Mouse (Mus musculus) 3T3-L1 (cell line): ENCODE results near the gene Zfp800.
A peak's percentile ranks its signal among the peaks of the same experiment; 100 is the strongest.

Experiments used
- DNase-seq: peaks from one replicate; pipeline ENCODE4 v3.0.0-alpha.2; 2015; ENCODE audit warnings: low read depth, low spot score

Zfp800 gene

DNA sequence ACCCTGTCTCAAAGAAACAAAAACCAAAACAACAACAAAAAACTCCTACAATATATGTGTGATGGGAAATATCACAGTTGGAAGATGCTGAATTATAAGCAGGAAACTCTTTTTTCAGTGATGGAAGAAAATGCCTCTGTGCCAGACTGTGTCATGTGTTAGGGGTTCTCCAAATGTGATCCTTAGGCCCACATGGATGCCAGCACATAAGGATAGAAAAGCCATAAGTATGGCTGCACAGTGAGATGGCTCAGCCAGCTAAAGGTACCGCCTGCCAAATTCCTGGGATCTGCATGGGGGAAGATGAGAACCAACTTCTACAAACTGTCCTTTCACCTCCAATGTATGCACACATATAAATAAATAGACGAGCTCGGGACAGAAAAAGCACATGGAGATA is 82.6 kb downstream of the Zfp800 start:
- no peak for DNase-seq

GRCm38 (mm10) chr6:28312067-28312466 is 85.7 kb downstream of the Zfp800 start:
- DNase-seq: no peak

DNA sequence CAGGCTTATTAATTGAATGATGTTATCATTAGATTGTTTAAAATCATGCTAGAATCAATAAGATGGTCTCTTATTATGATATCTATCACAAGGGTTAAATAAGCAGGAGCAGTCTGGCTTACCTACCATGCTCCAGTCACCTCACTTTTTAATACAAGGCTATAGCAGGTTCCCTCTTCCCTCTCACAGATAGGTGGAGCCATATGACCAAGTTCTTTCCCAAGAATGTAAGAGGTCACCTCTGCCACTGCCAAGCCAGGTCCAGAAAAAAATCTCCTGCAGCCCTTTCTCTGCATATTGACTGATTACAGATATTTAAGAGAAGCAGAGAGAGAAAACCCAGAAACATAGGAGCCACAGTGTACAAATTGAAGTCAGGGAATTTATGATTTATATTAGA is 88.1 kb downstream of the Zfp800 start:
- peak; percentile 34 for DNase-seq

DNA sequence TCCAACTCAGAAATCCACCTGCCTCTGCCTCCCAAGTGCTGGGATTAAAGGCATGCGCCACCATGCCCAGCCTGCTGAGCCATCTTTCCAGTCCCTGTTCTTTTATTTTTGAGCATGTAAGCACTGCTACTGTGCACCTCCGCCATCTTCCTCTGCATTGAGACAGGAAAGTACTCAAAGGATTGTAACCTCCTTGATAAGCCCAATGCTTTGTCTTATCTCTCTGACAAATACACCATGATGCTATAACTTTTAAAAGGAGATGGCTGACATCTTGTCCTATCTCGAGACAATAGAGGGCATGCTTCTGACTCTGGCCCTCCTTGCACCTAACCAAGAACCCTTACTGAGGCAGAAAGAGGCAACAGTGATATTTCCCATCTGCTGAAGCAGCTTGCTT is 88.9 kb downstream of the Zfp800 start:
- no peak for DNase-seq

GRCm38 (mm10) chr6:28306702-28307101 is 91.1 kb downstream of the Zfp800 start:
- DNase-seq: no peak

- DNase-seq: no peak
These were observed 101.5 kb downstream of the Zfp800 start for GRCm38 (mm10) chr6:28296306-28296705.

- no peak for DNase-seq
These were observed 102.2 kb downstream of the Zfp800 start for GRCm38 (mm10) chr6:28295581-28295980.

- DNase-seq: no peak
These were observed 105.0 kb downstream of the Zfp800 start for GRCm38 (mm10) chr6:28292810-28293209.

DNA sequence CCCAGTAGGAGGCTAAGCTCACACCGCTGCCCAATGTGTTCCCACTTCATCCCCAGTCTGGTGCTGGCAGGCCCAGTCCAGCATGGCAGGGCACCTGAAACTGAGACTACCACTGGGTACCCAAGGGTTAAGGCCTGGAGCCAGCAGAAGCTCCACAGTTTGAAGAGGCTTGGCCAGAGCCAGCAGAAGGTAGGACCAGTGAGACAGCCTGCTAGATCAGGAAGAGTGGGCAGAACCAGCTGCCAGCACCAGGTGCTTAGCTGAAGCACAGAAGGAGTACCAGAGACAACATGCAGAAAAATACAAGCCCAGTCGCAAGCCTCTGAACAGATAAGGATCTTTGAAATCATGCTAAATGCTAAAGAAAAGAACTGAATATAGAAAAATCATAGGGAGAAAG is 117.9 kb downstream of the Zfp800 start:
- no peak for DNase-seq

DNA sequence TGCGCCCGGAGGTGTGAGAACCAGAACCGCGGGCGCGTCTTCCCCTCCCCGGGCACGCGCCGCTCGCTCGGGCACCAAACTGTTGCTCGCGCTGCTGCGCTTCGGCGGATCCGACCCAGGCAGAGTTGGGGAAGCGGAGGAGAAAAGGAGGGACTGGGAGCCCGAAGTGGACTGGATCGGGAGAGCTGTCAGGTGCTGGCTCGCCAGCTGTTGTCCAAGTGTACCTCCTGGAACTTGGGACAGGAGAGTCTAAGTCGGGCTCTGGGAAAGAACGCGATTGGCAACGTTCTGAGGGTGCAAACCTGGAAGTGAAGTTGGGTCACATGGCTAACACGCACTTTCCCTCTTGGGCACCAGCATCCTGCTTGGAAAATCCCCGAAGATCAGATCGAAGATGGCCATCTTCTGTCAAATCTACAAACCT is 135.6 kb downstream of the Zfp800 start:
- peak; percentile 50 for DNase-seq

DNA sequence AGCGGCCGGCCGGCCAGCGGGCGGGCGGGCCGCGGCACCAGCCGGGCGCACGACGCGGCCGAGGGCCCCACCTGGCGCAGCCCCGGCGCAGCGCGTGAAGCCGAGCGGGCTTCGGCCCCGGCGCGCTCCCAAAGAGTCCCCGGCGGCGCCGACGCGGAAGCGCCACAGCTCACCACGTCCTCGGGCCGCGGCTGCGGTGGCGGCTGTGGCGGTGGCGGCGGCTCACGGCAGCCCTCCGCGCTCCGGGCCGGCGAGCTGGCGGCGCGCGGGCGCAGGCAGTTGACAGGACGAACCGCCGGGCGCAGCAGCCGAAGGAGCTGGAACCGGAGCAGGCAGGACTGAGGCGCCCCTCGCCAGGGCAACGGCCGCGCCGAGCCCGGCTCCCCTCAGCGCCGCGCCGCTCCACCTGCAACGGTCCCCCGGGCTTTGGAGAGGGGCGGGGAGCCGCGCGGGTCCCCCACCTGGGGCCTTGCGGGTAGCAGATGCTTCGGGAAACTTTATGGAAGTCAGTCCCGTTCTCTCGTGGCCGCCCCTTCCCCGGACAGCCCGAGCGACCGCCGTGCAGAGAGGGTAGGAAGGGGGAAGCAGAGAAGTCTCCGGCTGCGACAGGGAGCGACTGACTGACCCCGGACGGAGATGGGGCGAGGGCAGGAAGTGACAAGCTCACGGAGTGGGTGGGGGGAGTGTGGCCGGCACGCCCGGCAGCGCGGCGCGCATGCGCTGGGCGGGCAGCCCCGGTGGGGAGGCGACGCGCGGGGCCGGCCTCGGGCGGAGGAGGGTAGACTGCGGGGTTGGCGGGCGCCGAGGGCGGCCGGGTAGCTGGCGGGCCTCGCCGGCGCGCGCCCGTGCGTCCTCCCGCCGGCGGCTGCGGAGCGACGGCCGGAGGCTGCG is 136.3 kb downstream of the Zfp800 start:
- DNase-seq: peak; percentile 81

GRCm38 (mm10) chr6:28260425-28261191 is 137.2 kb downstream of the Zfp800 start:
- peak; percentile 40 for DNase-seq

DNA sequence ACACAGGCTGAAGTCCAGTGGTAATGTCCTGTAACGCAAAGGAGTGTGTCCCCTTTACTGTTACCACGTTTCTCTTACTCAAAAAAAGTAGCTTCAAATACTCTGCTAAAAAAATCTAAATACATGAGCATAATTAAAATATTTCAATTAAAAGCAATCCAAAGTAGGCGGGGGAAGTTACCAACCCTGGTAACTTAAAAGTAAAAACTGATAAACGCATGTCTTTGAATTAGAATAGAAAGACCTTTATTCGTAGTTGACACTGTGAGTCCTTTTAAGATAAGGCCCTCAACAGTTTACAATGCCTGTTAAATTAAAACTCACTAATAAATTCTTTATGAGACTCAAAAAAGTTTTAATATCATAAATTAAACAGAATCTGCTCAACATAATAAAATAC is 138.1 kb downstream of the Zfp800 start:
- no peak for DNase-seq

DNA sequence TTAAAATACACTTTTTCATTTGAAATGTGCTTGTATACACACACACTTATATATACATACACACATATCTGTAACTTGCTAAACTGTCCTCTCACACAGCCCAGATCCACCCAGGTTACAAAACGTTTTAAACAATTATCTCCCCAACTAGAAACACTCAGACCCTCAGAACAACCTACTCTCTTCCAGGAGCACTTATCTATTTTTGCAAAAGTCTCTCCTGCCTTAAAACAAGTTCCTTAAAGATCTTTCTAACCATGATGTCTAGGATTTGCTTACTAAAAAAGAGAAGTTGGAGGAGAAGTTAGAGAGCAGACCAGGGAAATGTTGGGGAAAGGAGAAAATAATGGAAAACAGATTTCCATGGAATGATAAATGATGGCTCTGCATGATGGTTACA is 139.4 kb downstream of the Zfp800 start:
- no peak for DNase-seq

DNA sequence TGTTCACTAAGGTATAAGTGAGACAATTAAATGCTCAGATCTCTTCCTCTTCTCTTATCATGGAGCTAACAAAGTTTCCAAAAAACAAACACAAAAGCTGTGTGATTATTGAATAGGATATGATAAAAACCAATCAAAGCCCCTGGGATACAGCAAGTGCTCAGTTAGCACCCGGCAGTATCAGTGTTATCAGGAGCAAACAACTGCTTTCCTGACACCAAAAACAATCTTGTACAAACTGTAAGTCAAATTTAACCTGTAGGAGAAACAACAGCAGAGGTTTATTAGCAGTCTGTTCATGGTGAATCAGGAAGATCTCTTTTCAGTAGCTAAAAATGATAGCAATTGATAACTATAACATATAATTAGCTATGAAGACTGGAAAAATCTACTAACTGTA is 140.0 kb downstream of the Zfp800 start:
- DNase-seq: no peak

DNA sequence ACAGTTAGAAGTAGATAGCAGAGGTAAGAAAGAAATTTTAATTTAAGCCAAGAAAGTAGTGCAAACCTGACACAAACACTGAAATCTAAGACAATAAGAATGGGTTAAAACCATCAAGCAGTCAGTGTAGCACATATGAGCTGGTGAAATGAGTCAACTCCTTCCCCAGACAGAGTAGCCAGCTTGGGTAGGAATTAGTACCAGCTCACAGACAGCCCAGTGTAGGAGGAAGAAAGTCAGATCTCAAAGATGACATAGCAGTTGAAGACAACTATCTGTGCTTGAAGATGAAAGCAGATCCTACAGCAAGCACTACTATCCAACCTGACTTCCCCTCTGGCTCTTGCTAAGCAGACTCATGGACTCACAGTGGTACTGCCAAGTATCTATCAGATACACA is 145.0 kb downstream of the Zfp800 start:
- DNase-seq: no peak

DNA sequence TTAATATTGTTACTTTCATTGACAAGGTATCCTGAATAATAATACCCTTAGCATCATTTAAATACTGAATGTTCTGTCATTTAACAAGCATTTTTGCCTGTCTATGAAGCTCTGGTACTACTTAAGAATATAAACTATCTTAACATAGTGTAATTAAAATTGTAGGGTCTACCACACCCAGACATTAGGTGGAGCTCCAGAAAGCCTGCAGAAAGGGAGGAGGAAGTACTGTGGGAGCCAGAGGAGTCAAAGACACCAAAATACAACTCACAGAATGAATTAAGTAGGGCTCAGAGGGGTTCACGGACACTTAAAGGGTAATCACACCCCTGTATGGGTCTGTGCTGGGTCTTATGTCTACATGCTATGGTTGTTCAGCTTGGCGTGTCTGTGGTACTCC is 149.6 kb downstream of the Zfp800 start:
- no peak for DNase-seq

DNA sequence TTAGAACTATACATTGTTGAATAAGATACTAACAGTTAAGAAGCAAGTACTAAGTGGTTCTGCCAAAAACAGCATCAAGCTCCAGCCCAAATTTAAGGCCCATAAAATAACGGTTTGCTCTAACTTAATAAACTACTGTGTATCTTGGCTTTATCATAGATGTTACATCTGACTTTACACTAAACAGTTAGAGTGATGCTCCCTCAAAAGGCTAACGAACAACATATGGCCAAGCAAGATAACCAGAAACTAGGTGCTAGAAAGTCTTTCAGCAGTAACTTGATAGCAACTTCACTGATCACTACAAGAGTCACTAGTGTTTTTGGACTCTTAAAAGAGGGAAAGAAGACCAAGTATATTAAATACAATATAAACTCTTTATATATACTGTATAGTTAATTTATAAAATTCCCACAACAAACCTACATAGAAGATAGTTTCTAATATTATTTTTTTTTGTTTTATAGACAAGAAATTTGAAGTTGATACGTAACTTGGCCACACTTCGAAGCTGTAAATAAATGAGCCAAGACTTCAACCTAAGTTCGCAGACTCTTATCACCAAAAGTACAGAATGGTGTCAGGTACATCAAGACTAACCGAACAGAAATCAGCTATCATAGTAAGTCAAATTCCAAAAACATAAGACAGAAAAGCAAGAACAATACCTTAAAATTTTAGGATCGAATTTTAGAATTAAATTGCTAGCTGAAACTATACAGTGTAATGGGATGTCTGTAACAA is 165.0 kb downstream of the Zfp800 start:
- no peak for DNase-seq

GRCm38 (mm10) chr6:28228085-28228484 is 169.7 kb downstream of the Zfp800 start:
- no peak for DNase-seq

DNA sequence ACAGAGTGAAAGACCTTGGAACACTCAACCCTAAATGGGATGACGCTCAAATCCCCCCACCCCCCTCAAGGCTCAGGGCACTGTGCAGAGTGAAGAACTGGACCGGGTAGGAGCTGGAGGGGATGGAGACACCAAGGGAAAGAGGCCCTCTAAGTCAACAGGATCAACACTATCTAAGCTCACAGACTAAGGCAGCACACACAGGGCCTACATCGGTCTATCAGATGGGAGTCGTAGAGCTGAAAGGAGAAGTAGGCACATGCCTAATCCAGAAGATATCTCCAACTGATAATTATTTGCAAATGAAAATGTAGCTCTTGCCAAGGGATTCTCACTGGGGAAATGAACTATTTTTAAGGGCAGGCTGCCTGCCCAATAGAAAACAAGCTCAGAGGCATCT is 176.8 kb downstream of the Zfp800 start:
- DNase-seq: no peak

- DNase-seq: no peak
These were observed 179.4 kb downstream of the Zfp800 start for GRCm38 (mm10) chr6:28218386-28218785.

- DNase-seq: peak; percentile 35
These were observed 182.4 kb downstream of the Zfp800 start for GRCm38 (mm10) chr6:28215268-28215954.
